Mouse (Mus musculus) liver, embryonic 14.5 days (tissue): ENCODE data around the gene Pcca. TPM values are rescaled to one million over a fixed set of nuclear protein-coding genes. Genes with fewer than 3 reads are reported as not detected.

ENCODE experiments used
- ATAC-seq: fragments of 200-750 bp; cut with Nextera tagmentation; 2 replicates; pipeline ENCODE4 v1.8.0; 2017; ENCODE audit warnings: moderate number of reproducible peaks, mild to moderate bottlenecking, moderate library complexity; ENCODE audit not compliant: insufficient read depth
- DNase-seq, 3 experiments: peaks; one replicate each; pipeline ENCODE4 v3.0.0-alpha.2; 2012 to 2013; ENCODE audit warnings: low read depth in 3 of 3, low spot score in 3 of 3
- H3K27ac ChIP-seq: fragments of 300-500 bp; sonication (generic); 2 replicates; pipeline ENCODE4 v1.5.1; 2014; ENCODE audit warnings: moderate library complexity, mild to moderate bottlenecking, control low read depth, inconsistent platforms
- H3K27me3 ChIP-seq: fragments of 300-500 bp; sonication (generic); 2 replicates; pipeline ENCODE4 v1.6.1; 2014; ENCODE audit warnings: mild to moderate bottlenecking, low read length, moderate library complexity; ENCODE audit not compliant: control insufficient read depth, insufficient read depth
- H3K36me3 ChIP-seq: fragments of 300-500 bp; sonication (generic); replicated peaks from 2 replicates; pipeline ENCODE4 v1.6.1; 2014; ENCODE audit warnings: low read depth; ENCODE audit not compliant: control insufficient read depth, insufficient read depth
- H3K4me1 ChIP-seq, 2 experiments: fragments of 200-500 bp in 1 of 2; fragments of 300-500 bp in 1 of 2; sonication (generic) in 1 of 2; replicated peaks; 2 replicates each; pipeline ENCODE4 v1.6.1; 2012 to 2014; ENCODE audit warnings: antibody characterized with exemption in 1 of 2, inconsistent platforms in 1 of 2, low read length in 1 of 2; ENCODE audit not compliant: control insufficient read depth in 2 of 2, insufficient read depth in 2 of 2
- H3K4me2 ChIP-seq: fragments of 300-500 bp; sonication (generic); 2 replicates; pipeline ENCODE4 v1.6.1; 2014; ENCODE audit warnings: low read depth, mild to moderate bottlenecking, control low read depth, moderate library complexity
- H3K4me3 ChIP-seq, 2 experiments: fragments of 200-500 bp in 1 of 2; fragments of 300-500 bp in 1 of 2; sonication (generic) in 1 of 2; 2 replicates each; pipeline ENCODE4 v1.5.1; 2012 to 2014; ENCODE audit warnings: low read depth in 2 of 2, low read length in 2 of 2, mild to moderate bottlenecking in 2 of 2, control low read depth in 1 of 2, inconsistent platforms in 1 of 2, moderate library complexity in 1 of 2; ENCODE audit not compliant: insufficient read depth in 1 of 2
- H3K9ac ChIP-seq: fragments of 300-500 bp; sonication (generic); replicated peaks from 2 replicates; pipeline ENCODE4 v1.6.1; 2014; ENCODE audit warnings: mild to moderate bottlenecking, control low read depth, moderate library complexity
- H3K9me3 ChIP-seq: fragments of 300-500 bp; sonication (generic); 2 replicates; pipeline ENCODE4 v1.6.1; 2016; ENCODE audit warnings: low read length, mixed read lengths; ENCODE audit not compliant: control insufficient read depth
- CTCF ChIP-seq: IDR thresholded peaks from 2 replicates; pipeline ENCODE4 v1.5.1; 2016; ENCODE audit warnings: antibody characterized with exemption, low read depth, control low read depth
- EP300 ChIP-seq: IDR thresholded peaks from 2 replicates; pipeline ENCODE4 v1.6.1; 2016; ENCODE audit warnings: antibody characterized with exemption, low read depth
- WGBS: fragments of 180-500 bp; shearing (Covaris S2); extraction: QIAGEN DNeasy Blood & Tissue Kit; methylation state at CpG from one replicate; pipeline ENCODE4 v1.1.7; 2014; ENCODE audit not compliant: insufficient replicate concordance; 5-methylcytosine and 5-hydroxymethylcytosine counted together
- polyA plus RNA-seq, 2 experiments: library from polyadenylated mRNA; depleted of rRNA in 1 of 2; stranded (reverse) in 1 of 2; unstranded in 1 of 2; fragments of >200 nt; fragmentation: Nextera tagmentation in 1 of 2; extraction: Ambion mirVana in 1 of 2; gene quantifications; 2 replicates each; pipeline versions ENCODE4 v1.2.1 to v1.2.3; 2012 to 2014

Pcca gene
- polyA plus RNA-seq, 2 experiments, result 8.9 to 9.8 TPM

DNA sequence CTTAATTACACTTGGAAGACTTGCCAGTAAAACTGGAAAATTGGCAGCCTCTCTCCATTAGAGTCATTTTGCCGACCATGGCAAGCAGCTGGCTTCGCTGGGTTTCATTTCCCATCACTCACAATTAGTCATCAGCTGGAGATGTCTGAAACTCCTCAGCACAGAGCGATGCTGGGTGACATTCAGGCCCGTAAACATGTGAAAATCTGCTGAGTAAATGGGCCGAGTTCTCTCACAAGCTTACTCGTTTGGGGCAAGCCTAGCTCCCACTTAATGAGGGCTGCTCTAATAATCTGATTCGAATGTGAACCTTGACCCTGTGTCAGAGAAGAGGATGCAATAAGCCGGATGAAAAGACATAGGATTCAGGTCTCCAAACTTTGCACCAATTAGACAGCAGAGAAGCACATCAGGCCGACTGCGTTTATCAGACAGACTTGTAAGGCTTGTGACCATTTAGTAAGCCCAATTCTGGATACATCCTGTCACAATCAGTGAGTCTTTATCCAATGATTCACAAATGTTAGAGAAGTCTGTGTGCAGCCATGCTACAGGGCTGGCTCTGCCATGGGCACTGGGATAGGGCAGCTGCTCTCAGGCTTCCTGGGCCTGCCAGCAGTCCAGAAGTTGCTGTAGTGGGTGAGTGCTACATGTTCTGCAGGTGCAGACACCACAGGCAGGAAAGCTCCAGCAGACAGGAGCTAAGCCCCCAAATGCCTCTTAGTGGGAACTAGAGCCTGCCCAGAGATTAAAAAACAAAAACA lies 349.9 kb downstream of the Pcca start:
- Histone ChIP-seq H3K9ac (no peak overlapping the region), H3K4me3 (no peak overlapping the region), H3K27ac (no peak overlapping the region), H3K4me2 (no peak overlapping the region), H3K9me3 (no peaks in the 10 kb centered on the region), H3K27me3 (no peaks in the 10 kb centered on the region), H3K4me1 (no peaks in the 10 kb centered on the region), H3K36me3 (no peaks in the 10 kb centered on the region)
- 65% methylated on average over 10 of the region's 10 CpGs for WGBS
- no peak for DNase-seq
- no peak for TF ChIP-seq EP300
- TF ChIP-seq CTCF, result no peak
- ATAC-seq, result no peak

DNA sequence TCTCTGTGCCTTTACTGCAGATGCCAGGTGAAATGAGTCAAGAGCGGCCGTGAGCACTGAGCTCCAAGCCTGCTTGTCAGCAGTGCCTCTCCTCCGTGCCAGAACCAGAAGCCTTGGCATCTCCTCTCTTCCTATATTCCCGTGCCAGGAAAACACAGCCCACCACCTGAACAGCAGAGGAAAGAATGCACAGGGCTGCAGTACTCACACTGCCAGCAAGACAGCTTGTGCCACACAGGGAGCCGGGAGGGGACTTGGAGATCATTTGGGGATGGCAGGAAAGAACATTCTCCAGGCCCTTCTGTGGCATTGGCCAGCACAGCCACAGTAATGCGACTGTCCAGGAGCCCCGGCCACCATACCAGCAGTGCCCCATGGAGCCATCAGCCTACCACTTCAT lies 351.8 kb downstream of the Pcca start:
- no peak for DNase-seq
- Histone ChIP-seq H3K27me3 (no peaks in the 10 kb centered on the region), H3K9me3 (no peaks in the 10 kb centered on the region), H3K27ac (no peak overlapping the region), H3K4me2 (no peak overlapping the region), H3K9ac (no peak overlapping the region), H3K4me3 (no peak overlapping the region), H3K4me1 (no peaks in the 10 kb centered on the region), H3K36me3 (no peaks in the 10 kb centered on the region; the same call in 1 of the 2 replicates)
- 66% methylated on average over 7 of the region's 7 CpGs for WGBS
- no peak for ATAC-seq
- TF ChIP-seq CTCF (no peak), EP300 (no peak)

- no peak overlapping the region for H3K9ac ChIP-seq
- H3K4me2 ChIP-seq, result no peak overlapping the region
- H3K27me3 ChIP-seq, result no peaks in the 10 kb centered on the region
- H3K9me3 ChIP-seq, result no peaks in the 10 kb centered on the region
- no peak overlapping the region for H3K4me3 ChIP-seq
- TF ChIP-seq EP300 (no peak), CTCF (no peak)
- no peaks in the 10 kb centered on the region for H3K4me1 ChIP-seq
- DNase-seq, result no peak
- no peak for ATAC-seq
- H3K36me3 ChIP-seq, result no peaks in the 10 kb centered on the region; the same call in 1 of the 2 replicates
- 43% methylated on average over 1 of the region's 1 CpGs for WGBS
- H3K27ac ChIP-seq, result no peak overlapping the region
Observed at GRCm38 (mm10) chr14:122887278-122887677, 353.2 kb downstream of the Pcca start.

DNA sequence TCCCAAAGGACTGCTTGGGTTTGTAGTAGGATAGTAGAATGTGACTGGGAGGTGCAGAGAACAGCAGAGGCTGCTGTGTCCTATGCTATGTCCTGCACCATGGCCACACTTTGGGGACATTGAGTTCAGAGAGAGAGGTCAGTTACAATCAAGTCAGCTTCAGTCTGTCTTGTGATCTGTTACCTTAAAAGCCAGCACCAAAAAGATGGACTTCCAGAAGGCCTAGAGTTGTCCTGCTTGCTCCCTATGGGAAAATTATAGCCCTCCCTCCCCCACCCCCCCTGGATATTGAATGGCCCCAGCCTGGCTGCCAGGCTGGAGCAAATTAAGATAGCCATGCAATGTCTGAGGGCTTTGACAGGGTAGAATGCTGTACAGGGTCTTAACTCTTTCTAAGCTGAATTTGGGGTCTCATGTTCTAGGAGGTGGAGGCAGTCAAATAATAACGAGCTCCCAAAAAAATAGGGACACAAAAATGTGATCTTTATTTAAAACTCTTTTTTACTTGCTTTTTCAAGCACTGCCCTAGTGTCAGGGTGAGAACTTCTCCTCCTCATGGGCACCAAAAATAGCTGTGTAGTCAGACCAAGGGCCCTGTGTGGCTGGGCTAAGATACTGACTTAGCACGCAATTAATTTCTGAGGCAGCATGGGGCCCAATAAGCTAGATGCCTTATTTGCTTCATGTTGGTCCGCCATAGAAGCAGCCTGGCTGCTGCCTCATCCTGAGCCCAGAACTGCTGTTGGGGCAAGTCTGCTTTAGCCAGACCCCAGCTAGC lies 353.8 kb downstream of the Pcca start:
- H3K9me3 ChIP-seq, result no peaks in the 10 kb centered on the region
- H3K36me3 ChIP-seq, result no peaks in the 10 kb centered on the region; the same call in 1 of the 2 replicates
- no peak for DNase-seq
- no peak for TF ChIP-seq EP300
- TF ChIP-seq CTCF, result no peak
- no peak overlapping the region for H3K4me3 ChIP-seq
- H3K27me3 ChIP-seq, result no peaks in the 10 kb centered on the region
- no peaks in the 10 kb centered on the region for H3K4me1 ChIP-seq
- 62% methylated on average over 3 of the region's 3 CpGs for WGBS
- no peak for ATAC-seq
- H3K9ac ChIP-seq, result no peak overlapping the region
- no peak overlapping the region for H3K4me2 ChIP-seq
- H3K27ac ChIP-seq, result no peak overlapping the region

DNA sequence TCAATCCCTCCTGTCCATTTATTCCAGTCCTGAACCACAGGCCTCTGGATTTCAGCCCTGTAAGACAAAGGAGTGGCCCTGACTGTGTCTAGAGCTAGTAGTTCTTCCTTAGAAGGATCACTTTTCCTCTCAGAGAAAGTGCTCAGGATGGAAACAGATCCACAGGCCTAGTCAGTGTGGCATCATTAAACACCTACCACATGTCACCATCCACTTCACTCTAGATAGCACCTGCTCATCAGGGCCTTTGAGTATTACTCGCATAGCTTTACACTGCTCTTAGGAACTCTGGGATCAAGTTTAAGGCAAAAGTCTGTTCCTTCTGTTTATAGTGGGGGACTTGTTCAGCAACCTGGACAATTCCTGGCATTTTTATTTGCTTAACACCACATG lies 354.4 kb downstream of the Pcca start:
- ATAC-seq (no peak), DNase-seq (no peak)
- Histone ChIP-seq H3K27me3 (no peaks in the 10 kb centered on the region), H3K9me3 (no peaks in the 10 kb centered on the region), H3K36me3 (no peaks in the 10 kb centered on the region; the same call in 1 of the 2 replicates), H3K4me2 (no peak overlapping the region), H3K4me3 (no peak overlapping the region), H3K4me1 (no peaks in the 10 kb centered on the region), H3K9ac (no peak overlapping the region), H3K27ac (no peak overlapping the region)
- WGBS, result 63% methylated on average over 1 of the region's 1 CpGs
- TF ChIP-seq CTCF (no peak), EP300 (no peak)
